ENCODE assay signal across 17 mouse cellular contexts in genomic region chr15:12506085-12506484, GRCm38 (mm10).
DNase-seq lines count a peak whose midpoint lies in the region; ATAC-seq lines count a peak whose summit lies in the region.
"Had no signal": no experiment of that assay in that cellular context is flagged by ENCODE, and none has a peak within 500 bp of the region (broad histone marks: within the 10 kb centered on the region; RNA-seq: fewer than 3 reads in every experiment).

No protein-coding gene starts in this region.

- H3K27ac ChIP-seq in neural tube, embryonic 11.5 days (ENCODE audit: low read depth, low read length): no peak overlapping the region
- H3K27ac ChIP-seq in hindbrain, embryonic 16.5 days (ENCODE audit: low read depth, low read length): no peak overlapping the region
- H3K27ac ChIP-seq in midbrain, embryonic 16.5 days (ENCODE audit: low read length): no peak overlapping the region
- H3K27ac ChIP-seq: embryonic facial prominence, embryonic 10.5 days; heart, embryonic 15.5 days; limb, embryonic 13.5 days had no signal

- H3K9me3 ChIP-seq in neural tube, embryonic 11.5 days (ENCODE audit: control insufficient read depth, low read length): no peaks in the 10 kb centered on the region
- no peaks in the 10 kb centered on the region for H3K9me3 ChIP-seq in hindbrain, embryonic 16.5 days (ENCODE audit: control insufficient read depth, low read length)
- H3K9me3 ChIP-seq in midbrain, embryonic 16.5 days (replicated peaks; ENCODE audit: control insufficient read depth, low read length, poor library complexity, severe bottlenecking): no peaks in the 10 kb centered on the region
- H3K9me3 ChIP-seq: embryonic facial prominence, embryonic 10.5 days; heart, embryonic 15.5 days; limb, embryonic 13.5 days had no signal

- 60% methylated on average over 4 of the region's 4 CpGs for WGBS in neural tube, embryonic 11.5 days
- 23% methylated on average over 4 of the region's 4 CpGs for WGBS in hindbrain, embryonic 16.5 days
- WGBS in midbrain, embryonic 16.5 days: 26% methylated on average over 4 of the region's 4 CpGs

- H3K27me3 ChIP-seq in neural tube, embryonic 11.5 days (ENCODE audit: control insufficient read depth, insufficient read depth, low read length): no peaks in the 10 kb centered on the region
- no peaks in the 10 kb centered on the region for H3K27me3 ChIP-seq in hindbrain, embryonic 16.5 days (replicated peaks; ENCODE audit: control insufficient read depth, insufficient read depth, low read length)
- no peaks in the 10 kb centered on the region for H3K27me3 ChIP-seq in midbrain, embryonic 16.5 days (ENCODE audit: control insufficient read depth, insufficient read depth, low read depth, low read length)
- H3K27me3 ChIP-seq: heart, embryonic 15.5 days had no signal

- H3K36me3 ChIP-seq in neural tube, embryonic 11.5 days (ENCODE audit: control insufficient read depth, insufficient read depth, low read length): no peaks in the 10 kb centered on the region
- no peaks in the 10 kb centered on the region for H3K36me3 ChIP-seq in hindbrain, embryonic 16.5 days (ENCODE audit: control insufficient read depth, insufficient read depth, low read length)
- no peaks in the 10 kb centered on the region for H3K36me3 ChIP-seq in midbrain, embryonic 16.5 days (ENCODE audit: control insufficient read depth, insufficient read depth, low read length)
- H3K36me3 ChIP-seq: embryonic facial prominence, embryonic 10.5 days; heart, embryonic 15.5 days; limb, embryonic 13.5 days had no signal

- no peak overlapping the region for H3K4me3 ChIP-seq in neural tube, embryonic 11.5 days (ENCODE audit: low read depth, low read length)
- H3K4me3 ChIP-seq in hindbrain, embryonic 16.5 days (ENCODE audit: low read length): no peak overlapping the region
- H3K4me3 ChIP-seq in midbrain, embryonic 16.5 days (ENCODE audit: low read depth, low read length): no peak overlapping the region
- H3K4me3 ChIP-seq: embryonic facial prominence, embryonic 10.5 days; heart, embryonic 15.5 days; limb, embryonic 13.5 days had no signal

- no peaks in the 10 kb centered on the region for H3K4me1 ChIP-seq in neural tube, embryonic 11.5 days (ENCODE audit: control insufficient read depth, insufficient read depth, low read length)
- peaks cover 16% of the 10 kb centered on the region for H3K4me1 ChIP-seq in hindbrain, embryonic 16.5 days (ENCODE audit: control insufficient read depth, insufficient read depth, low read depth, low read length)
- H3K4me1 ChIP-seq in midbrain, embryonic 16.5 days (ENCODE audit: control insufficient read depth, insufficient read depth, low read length): peaks cover 28% of the 10 kb centered on the region

- no peak overlapping the region for H3K4me2 ChIP-seq in neural tube, embryonic 11.5 days (ENCODE audit: low read depth)
- H3K4me2 ChIP-seq in hindbrain, embryonic 16.5 days (ENCODE audit: low read length): peak overlapping the region; percentile 11; the same call in 1 of the 2 replicates
- H3K4me2 ChIP-seq in midbrain, embryonic 16.5 days (ENCODE audit: low read length): no peak overlapping the region
- H3K4me2 ChIP-seq: heart, embryonic 15.5 days; limb, embryonic 13.5 days had no signal

- DNase-seq in neural tube, embryonic 11.5 days (ENCODE audit: low spot score): no peak
- no peak for DNase-seq in neural tube, embryonic 10.5 days (ENCODE audit: extremely low spot score, low spot score)
- no peak for DNase-seq in cerebellum, adult 9-11 months
- DNase-seq in right cerebral cortex, postnatal 36 days (ENCODE audit: low spot score in 2 of 2): no peak
- no peak for DNase-seq in urinary bladder, adult 18-20 months (ENCODE audit: low spot score in 2 of 2)
- DNase-seq: cerebellum, adult 11 months; gastrocnemius, postnatal 10 days; heart, adult 18-20 months; kidney, adult 2 months; kidney, postnatal 14 days; lung, postnatal 14 days had no signal

- ATAC-seq in neural tube, embryonic 11.5 days (ENCODE audit: insufficient read depth, low FRiP score, low TSS enrichment): peak; percentile 74; the same call in 1 of the 2 replicates
- peak; percentile 54 for ATAC-seq in hindbrain, embryonic 16.5 days
- peak; percentile 44; the same call in 1 of the 2 replicates for ATAC-seq in midbrain, embryonic 16.5 days
- ATAC-seq in activated CD4-positive, CD25-positive, alpha-beta regulatory T cell, adult 4 months: no peak

- H3K9ac ChIP-seq in neural tube, embryonic 11.5 days (ENCODE audit: low read length): no peak overlapping the region
- H3K9ac ChIP-seq in hindbrain, embryonic 16.5 days (ENCODE audit: low read depth, low read length): no peak overlapping the region
- no peak overlapping the region for H3K9ac ChIP-seq in midbrain, embryonic 16.5 days (ENCODE audit: low read depth, low read length)
- H3K9ac ChIP-seq: heart, embryonic 15.5 days; limb, embryonic 13.5 days had no signal
